Mouse (Mus musculus) T-helper 2 cell (primary cell): Measurements from ENCODE around the gene Insm1.

Experiments
- in situ Hi-C: fragments of 300-600 bp; cut with MboI, MseI; formaldehyde crosslinking; loops from one replicate; pipeline ENCODE4 v1.15.1; 2025; ENCODE audit warnings: high pct_unique_total_duplicates

Gene Insm1

GRCm38 (mm10) chr2:146224141-146224540 lies 2.4 kb downstream of the Insm1 start:
- in situ Hi-C loops, result no loop called here

GRCm38 (mm10) chr2:146225818-146226217 lies 4.1 kb downstream of the Insm1 start:
- in situ Hi-C loops, result no loop called here

- in situ Hi-C loops, result no loop called here
These were observed 4.8 kb downstream of the Insm1 start for GRCm38 (mm10) chr2:146226484-146226883.

GRCm38 (mm10) chr2:146227646-146228045 lies 5.9 kb downstream of the Insm1 start:
- in situ Hi-C loops, result no loop called here

- in situ Hi-C loops, result no loop called here
These were observed 6.7 kb downstream of the Insm1 start for GRCm38 (mm10) chr2:146228435-146228834.

- in situ Hi-C loops, result no loop called here
These were observed 9.8 kb downstream of the Insm1 start for GRCm38 (mm10) chr2:146231485-146231884.

- in situ Hi-C loops, result no loop called here
These were observed 17.6 kb downstream of the Insm1 start for GRCm38 (mm10) chr2:146239196-146239747.

- in situ Hi-C loops, result no loop called here
These were observed 22.3 kb downstream of the Insm1 start for GRCm38 (mm10) chr2:146244049-146244448.

- in situ Hi-C loops, result no loop called here
These were observed 23.7 kb downstream of the Insm1 start for GRCm38 (mm10) chr2:146245401-146245800.

- in situ Hi-C loops, result no loop called here
These were observed 24.8 kb downstream of the Insm1 start for GRCm38 (mm10) chr2:146246409-146247075.

- in situ Hi-C loops, result no loop called here
These were observed 25.9 kb downstream of the Insm1 start for GRCm38 (mm10) chr2:146247576-146247975.

- in situ Hi-C loops, result no loop called here
These were observed 27.3 kb downstream of the Insm1 start for GRCm38 (mm10) chr2:146249033-146249432.

GRCm38 (mm10) chr2:146250236-146250904 lies 28.6 kb downstream of the Insm1 start:
- in situ Hi-C loops, result no loop called here

- in situ Hi-C loops, result no loop called here
These were observed 32.7 kb downstream of the Insm1 start for GRCm38 (mm10) chr2:146254387-146254786.

GRCm38 (mm10) chr2:146255636-146256035 lies 33.9 kb downstream of the Insm1 start:
- in situ Hi-C loops, result no loop called here

- in situ Hi-C loops, result no loop called here
These were observed 34.7 kb downstream of the Insm1 start for GRCm38 (mm10) chr2:146256321-146256875.

- in situ Hi-C loops, result no loop called here
These were observed 35.3 kb downstream of the Insm1 start for GRCm38 (mm10) chr2:146257037-146257436.

- in situ Hi-C loops, result no loop called here
These were observed 35.9 kb downstream of the Insm1 start for GRCm38 (mm10) chr2:146257609-146258008.

GRCm38 (mm10) chr2:146258736-146259469 lies 37.2 kb downstream of the Insm1 start:
- in situ Hi-C loops, result no loop called here

GRCm38 (mm10) chr2:146259787-146260560 lies 38.3 kb downstream of the Insm1 start:
- in situ Hi-C loops, result no loop called here

- in situ Hi-C loops, result no loop called here
These were observed 39.4 kb downstream of the Insm1 start for GRCm38 (mm10) chr2:146261146-146261545.
